Mouse (Mus musculus) intestine, embryonic 14.5 days (tissue): Measurements from ENCODE around the gene Chchd6. TPM values are rescaled to one million over a fixed set of nuclear protein-coding genes. Genes with fewer than 3 reads are reported as not detected.

Source experiments
- ATAC-seq: fragments of 200-750 bp; cut with Nextera tagmentation; replicated peaks from 2 replicates; pipeline ENCODE4 v1.8.0; 2017; ENCODE audit warnings: low read depth, moderate number of reproducible peaks, moderate TSS enrichment, moderate library complexity; ENCODE audit not compliant: low FRiP score, low TSS enrichment
- DNase-seq: peaks from one replicate; pipeline ENCODE4 v3.0.0-alpha.2; 2018; ENCODE audit warnings: low spot score
- H3K27ac ChIP-seq: fragments of 300-500 bp; sonication (generic); 2 replicates; pipeline ENCODE4 v1.5.1; 2014; ENCODE audit warnings: low read depth, mild to moderate bottlenecking, control low read depth
- H3K27me3 ChIP-seq: fragments of 300-500 bp; sonication (generic); replicated peaks from 2 replicates; pipeline ENCODE4 v1.6.1; 2014; ENCODE audit warnings: low read length, control low read depth; ENCODE audit not compliant: control insufficient read depth, insufficient read depth
- H3K36me3 ChIP-seq: fragments of 300-500 bp; sonication (generic); 2 replicates; pipeline ENCODE4 v1.6.1; 2014; ENCODE audit warnings: low read length, control low read depth; ENCODE audit not compliant: control insufficient read depth, insufficient read depth
- H3K4me1 ChIP-seq: fragments of 300-500 bp; sonication (generic); replicated peaks from 2 replicates; pipeline ENCODE4 v1.6.1; 2014; ENCODE audit warnings: low read length, control low read depth, mixed read lengths; ENCODE audit not compliant: control insufficient read depth, insufficient read depth
- H3K4me2 ChIP-seq: fragments of 300-500 bp; sonication (generic); 2 replicates; pipeline ENCODE4 v1.6.1; 2014; ENCODE audit warnings: low read length
- H3K4me3 ChIP-seq: fragments of 300-500 bp; sonication (generic); 2 replicates; pipeline ENCODE4 v1.5.1; 2014; ENCODE audit warnings: low read depth, low read length, control low read depth, mixed read lengths
- H3K9ac ChIP-seq: fragments of 300-500 bp; sonication (generic); 2 replicates; pipeline ENCODE4 v1.6.1; 2014; ENCODE audit warnings: mild to moderate bottlenecking, low read length
- H3K9me3 ChIP-seq: fragments of 300-500 bp; sonication (generic); 2 replicates; pipeline ENCODE4 v1.6.1; 2016; ENCODE audit warnings: low read length, control low read depth; ENCODE audit not compliant: control insufficient read depth
- WGBS: fragments of 180-500 bp; shearing (Covaris S2); extraction: QIAGEN DNeasy Blood & Tissue Kit; methylation state at CpG from one replicate; pipeline ENCODE4 v1.1.7; 2014; 5-methylcytosine and 5-hydroxymethylcytosine counted together
- polyA plus RNA-seq: library from polyadenylated mRNA; unstranded; fragments of >200 nt; fragmentation: Nextera tagmentation; extraction: Ambion mirVana; gene quantifications from 2 replicates; pipeline ENCODE4 v1.2.1, GENCODE M21; 2014

Chchd6 gene
- polyA plus RNA-seq, 1 experiment from 2014 or later: 59.9 TPM

DNA sequence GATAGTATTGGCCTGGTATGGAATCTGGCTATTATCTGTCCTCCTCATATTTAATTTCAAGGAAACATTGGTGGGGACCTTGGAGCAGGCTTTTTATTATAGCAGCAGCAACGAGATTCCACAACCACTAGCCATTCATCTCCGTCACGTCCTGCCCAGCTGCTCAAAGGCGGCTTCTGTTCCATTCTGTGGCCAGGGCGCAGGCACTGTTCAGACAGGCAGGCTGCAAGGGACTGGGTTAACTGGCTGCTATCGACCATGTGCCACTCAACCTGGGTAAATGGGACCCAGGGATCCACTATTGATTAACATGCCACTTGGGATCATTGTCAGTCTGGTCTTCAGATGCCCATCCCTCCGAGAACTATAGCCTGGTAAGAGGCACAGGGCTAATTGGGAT is 205.7 kb downstream of the Chchd6 start:
- ATAC-seq: no peak
- H3K27ac ChIP-seq: no peak overlapping the region
- no peaks in the 10 kb centered on the region for H3K9me3 ChIP-seq
- H3K4me2 ChIP-seq: no peak overlapping the region
- H3K9ac ChIP-seq: no peak overlapping the region
- H3K36me3 ChIP-seq: no peaks in the 10 kb centered on the region
- no peak for DNase-seq
- H3K4me3 ChIP-seq: no peak overlapping the region
- H3K4me1 ChIP-seq: no peaks in the 10 kb centered on the region
- H3K27me3 ChIP-seq: no peaks in the 10 kb centered on the region
- WGBS: 73% methylated on average over 7 of the region's 7 CpGs

DNA sequence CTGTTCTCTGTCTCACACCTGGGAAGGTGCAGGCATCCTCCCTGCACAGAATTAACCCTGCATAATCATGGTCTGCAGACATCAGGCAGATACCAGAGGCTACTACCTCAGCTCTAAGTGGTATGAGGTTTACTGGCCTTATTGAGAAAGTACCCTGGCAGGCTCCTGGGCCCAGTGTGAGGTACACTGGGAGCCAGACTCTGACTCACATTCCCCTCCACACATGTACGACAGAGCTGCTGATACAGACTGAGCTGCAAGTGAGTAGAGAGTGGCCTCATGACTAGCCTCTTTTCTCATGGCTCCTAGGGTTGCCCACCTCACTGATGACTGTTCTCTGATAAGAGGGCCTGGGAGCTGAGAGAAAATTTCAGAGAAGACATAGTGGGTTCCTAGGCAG is 208.5 kb downstream of the Chchd6 start:
- Histone ChIP-seq H3K27ac (no peak overlapping the region), H3K4me3 (no peak overlapping the region), H3K4me1 (no peaks in the 10 kb centered on the region), H3K9me3 (no peaks in the 10 kb centered on the region), H3K36me3 (no peaks in the 10 kb centered on the region), H3K9ac (no peak overlapping the region), H3K4me2 (no peak overlapping the region), H3K27me3 (no peaks in the 10 kb centered on the region)
- ATAC-seq: no peak
- no peak for DNase-seq
- WGBS: 58% methylated on average over 1 of the region's 1 CpGs

DNA sequence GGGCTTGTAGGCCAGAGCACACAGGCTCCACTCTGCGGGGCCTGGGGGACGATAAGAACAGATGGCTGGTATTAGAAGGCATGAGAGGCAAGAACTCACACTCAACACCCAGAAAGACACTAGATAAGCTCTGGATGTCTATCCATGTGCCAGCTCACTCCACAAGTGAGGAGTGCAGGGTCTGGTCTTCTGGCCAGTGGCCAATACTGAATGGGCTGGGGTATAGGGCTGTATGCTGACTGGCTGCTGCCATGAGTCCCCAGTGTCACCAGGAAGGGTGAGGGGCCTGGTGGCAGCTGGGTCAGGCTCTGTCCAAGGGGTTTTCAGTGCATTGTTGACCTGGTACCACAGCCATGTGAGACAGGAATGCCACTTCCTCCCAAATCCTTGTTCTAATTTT is 210.8 kb downstream of the Chchd6 start:
- Histone ChIP-seq H3K27me3 (no peaks in the 10 kb centered on the region), H3K9me3 (no peaks in the 10 kb centered on the region), H3K4me2 (no peak overlapping the region), H3K36me3 (no peaks in the 10 kb centered on the region), H3K4me1 (no peaks in the 10 kb centered on the region), H3K27ac (no peak overlapping the region), H3K4me3 (no peak overlapping the region), H3K9ac (no peak overlapping the region)
- no peak for ATAC-seq
- WGBS: 75% methylated on average over 2 of the region's 2 CpGs
- DNase-seq: no peak

DNA sequence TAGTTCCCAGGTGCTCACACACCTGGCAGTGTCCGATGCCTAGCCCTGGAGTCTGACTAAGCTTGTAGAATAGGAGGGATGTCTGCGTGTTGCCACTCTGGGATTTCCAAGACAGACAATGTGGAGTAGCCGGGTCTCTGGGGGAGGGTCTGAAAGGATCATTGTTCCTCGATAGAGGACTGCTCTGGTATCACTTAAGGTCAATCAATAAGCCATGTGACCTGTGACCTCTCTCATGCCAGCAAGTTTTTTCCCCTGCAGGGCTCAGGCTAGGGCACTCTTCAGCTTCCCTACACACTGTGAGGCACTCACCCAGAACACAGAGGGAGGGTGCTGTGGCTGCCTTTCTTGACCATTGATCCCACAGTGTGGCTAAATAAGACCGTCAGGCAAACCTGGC is 213.6 kb downstream of the Chchd6 start:
- Histone ChIP-seq H3K27me3 (no peaks in the 10 kb centered on the region), H3K4me3 (no peak overlapping the region), H3K36me3 (no peaks in the 10 kb centered on the region), H3K9ac (no peak overlapping the region), H3K27ac (no peak overlapping the region), H3K4me1 (no peaks in the 10 kb centered on the region), H3K9me3 (no peaks in the 10 kb centered on the region), H3K4me2 (no peak overlapping the region)
- ATAC-seq (no peak), DNase-seq (no peak)
- 57% methylated on average over 5 of the region's 5 CpGs for WGBS

GRCm38 (mm10) chr6:89381172-89381571 is 214.3 kb downstream of the Chchd6 start:
- 72% methylated on average over 3 of the region's 3 CpGs for WGBS
- ATAC-seq (no peak), DNase-seq (no peak)
- H3K4me3 ChIP-seq: no peak overlapping the region
- no peaks in the 10 kb centered on the region for H3K4me1 ChIP-seq
- H3K27ac ChIP-seq: no peak overlapping the region
- H3K27me3 ChIP-seq: no peaks in the 10 kb centered on the region
- H3K4me2 ChIP-seq: no peak overlapping the region
- H3K9me3 ChIP-seq: no peaks in the 10 kb centered on the region
- no peak overlapping the region for H3K9ac ChIP-seq
- no peaks in the 10 kb centered on the region for H3K36me3 ChIP-seq

GRCm38 (mm10) chr6:89380751-89381150 is 214.7 kb downstream of the Chchd6 start:
- Histone ChIP-seq H3K4me3 (no peak overlapping the region), H3K4me1 (no peaks in the 10 kb centered on the region), H3K36me3 (no peaks in the 10 kb centered on the region), H3K9me3 (no peaks in the 10 kb centered on the region), H3K27ac (no peak overlapping the region), H3K9ac (no peak overlapping the region), H3K27me3 (no peaks in the 10 kb centered on the region), H3K4me2 (no peak overlapping the region)
- 62% methylated on average over 3 of the region's 3 CpGs for WGBS
- ATAC-seq (no peak), DNase-seq (no peak)

GRCm38 (mm10) chr6:89378264-89378663 is 217.2 kb downstream of the Chchd6 start:
- no peak overlapping the region for H3K4me3 ChIP-seq
- ATAC-seq: no peak
- 79% methylated on average over 2 of the region's 2 CpGs for WGBS
- H3K9ac ChIP-seq: no peak overlapping the region
- no peaks in the 10 kb centered on the region for H3K27me3 ChIP-seq
- no peaks in the 10 kb centered on the region for H3K9me3 ChIP-seq
- no peak for DNase-seq
- no peaks in the 10 kb centered on the region for H3K36me3 ChIP-seq
- no peaks in the 10 kb centered on the region for H3K4me1 ChIP-seq
- H3K27ac ChIP-seq: no peak overlapping the region
- no peak overlapping the region for H3K4me2 ChIP-seq

DNA sequence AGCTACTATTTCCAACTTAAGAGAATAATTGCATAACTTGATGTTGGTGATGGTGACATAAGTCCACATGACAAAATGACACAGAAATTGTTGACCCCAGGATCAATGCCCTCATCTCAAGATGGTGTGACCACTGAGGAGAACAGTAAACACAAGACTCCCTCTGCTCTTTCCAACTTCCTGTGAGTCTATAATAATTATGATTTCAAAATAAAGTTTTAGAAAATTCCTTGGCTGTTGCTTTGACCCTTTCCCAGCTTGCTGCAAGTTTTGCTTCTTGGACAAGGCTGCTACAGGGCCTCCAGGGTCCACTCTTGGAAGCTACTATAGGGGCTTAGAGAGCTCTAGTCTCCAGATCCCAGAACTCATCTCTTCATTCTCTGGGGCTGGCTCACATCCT is 226.6 kb downstream of the Chchd6 start:
- DNase-seq: no peak
- no peak overlapping the region for H3K27ac ChIP-seq

DNA sequence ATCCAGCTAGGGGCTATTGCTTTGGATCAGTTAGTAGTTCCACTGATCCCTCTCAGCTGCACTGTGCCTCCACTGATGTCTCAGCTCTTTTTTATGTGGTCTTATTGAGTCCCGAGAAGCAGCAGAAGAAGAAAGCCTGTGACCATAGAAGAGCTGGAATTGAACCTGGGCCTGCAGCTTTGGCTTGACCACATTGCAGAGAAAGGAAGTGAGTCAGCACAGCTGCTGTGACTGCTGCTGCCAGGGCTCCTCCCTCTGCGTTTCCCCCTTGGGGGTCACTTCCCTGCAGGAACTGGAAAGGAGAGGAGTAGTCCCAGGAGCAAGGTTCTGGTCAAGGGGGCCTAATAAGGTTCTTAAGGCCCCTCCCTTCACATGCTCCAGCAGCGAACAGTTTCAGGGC is 231.1 kb downstream of the Chchd6 start:
- DNase-seq: no peak
- no peak overlapping the region for H3K9ac ChIP-seq
- H3K4me1 ChIP-seq: peaks cover 18% of the 10 kb centered on the region
- ATAC-seq: no peak
- no peak overlapping the region for H3K4me3 ChIP-seq
- no peak overlapping the region for H3K4me2 ChIP-seq
- peaks cover 8% of the 10 kb centered on the region; the same call in 1 of the 2 replicates for H3K27me3 ChIP-seq
- 61% methylated on average over 3 of the region's 3 CpGs for WGBS
- H3K27ac ChIP-seq: no peak overlapping the region
- 0 out of 2 replicates have a peak, but pooled peaks cover 3% of the 10 kb centered on the region for H3K9me3 ChIP-seq
- no peaks in the 10 kb centered on the region for H3K36me3 ChIP-seq

More for the DNA sequence above, 226.6 kb downstream of the Chchd6 start:
- Histone ChIP-seq H3K4me1 (no peaks in the 10 kb centered on the region), H3K4me3 (no peak overlapping the region), H3K9ac (no peak overlapping the region), H3K9me3 (0 out of 2 replicates have a peak, but pooled peaks cover 3% of the 10 kb centered on the region), H3K36me3 (no peaks in the 10 kb centered on the region), H3K4me2 (no peak overlapping the region), H3K27me3 (no peaks in the 10 kb centered on the region)
- ATAC-seq: no peak
